Mouse (Mus musculus) heart, adult 2 months (tissue): ENCODE measurements around the gene Tbx20. TPM values are rescaled to one million over a fixed set of nuclear protein-coding genes. Genes with fewer than 3 reads are reported as not detected.
A peak's percentile ranks its signal among the peaks of the same experiment; 100 is the strongest.

Experiments
- DNase-seq, 2 experiments: peaks; one replicate each; pipeline ENCODE4 v3.0.0; 2021
- H3K27ac ChIP-seq: fragments of 200-600 bp; 2 replicates; pipeline ENCODE4 v1.8.1; 2022
- H3K27me3 ChIP-seq: fragments of 200-500 bp; 2 replicates; pipeline ENCODE4 v1.6.1; 2012; ENCODE audit warnings: mild to moderate bottlenecking, low read length, inconsistent platforms, mixed read lengths; ENCODE audit not compliant: control insufficient read depth, insufficient read depth
- H3K36me3 ChIP-seq: fragments of 200-500 bp; 2 replicates; pipeline ENCODE4 v1.6.1; 2012; ENCODE audit warnings: low read length, inconsistent platforms; ENCODE audit not compliant: control insufficient read depth, insufficient read depth
- H3K4me1 ChIP-seq: fragments of 200-500 bp; 2 replicates; pipeline ENCODE4 v1.6.1; 2011; ENCODE audit warnings: low read length; ENCODE audit not compliant: control insufficient read depth, insufficient read depth
- H3K4me3 ChIP-seq: fragments of 200-600 bp; 2 replicates; pipeline ENCODE4 v1.8.1; 2022
- H3K79me2 ChIP-seq: fragments of 200-500 bp; replicated peaks from 2 replicates; pipeline ENCODE4 v1.6.1; 2012; ENCODE audit warnings: mild to moderate bottlenecking, inconsistent platforms, low read length, moderate library complexity, mixed read lengths; ENCODE audit not compliant: control insufficient read depth, insufficient read depth
- H3K9ac ChIP-seq: fragments of 200-500 bp; 2 replicates; pipeline ENCODE4 v1.6.1; 2012; ENCODE audit warnings: low read depth, mild to moderate bottlenecking, control low read depth, inconsistent platforms, low read length, mixed read lengths
- CTCF ChIP-seq: fragments of 200-600 bp; IDR thresholded peaks from 2 replicates; pipeline ENCODE4 v1.8.1; 2022; ENCODE audit warnings: antibody characterized with exemption, mild to moderate bottlenecking, moderate library complexity
- EP300 ChIP-seq: fragments of 200-500 bp; IDR thresholded peaks from 2 replicates; pipeline ENCODE4 v1.6.1; 2011; ENCODE audit warnings: low read depth, low read length, control low read depth; ENCODE audit not compliant: insufficient read depth
- POLR2A ChIP-seq: fragments of 200-500 bp; IDR thresholded peaks from 2 replicates; pipeline ENCODE4 v1.6.1; 2011; ENCODE audit warnings: mild to moderate bottlenecking, low read depth, low read length, control low read depth; ENCODE audit not compliant: insufficient read depth
- WGBS: fragments of 180-500 bp; shearing (Covaris S2); methylation state at CpG from one replicate; pipeline ENCODE4 v1.1.7; 2018; 5-methylcytosine and 5-hydroxymethylcytosine counted together
- intact Hi-C: fragments of 180-260 bp; cut with DNase I; formaldehyde crosslinking; loops from one replicate; pipeline ENCODE4 v1.15.1; 2025
- polyA plus RNA-seq: library from polyadenylated mRNA; depleted of rRNA; stranded (reverse); fragments of >200 nt; gene quantifications from 2 replicates; pipeline ENCODE4 v1.2.3, GENCODE M21; 2012
- total RNA-seq, 2 experiments: library from RNA; stranded (reverse); gene quantifications; 2 replicates each; pipeline ENCODE4 v1.2.3; 2021

Gene Tbx20
- total and polyA plus RNA-seq, 3 experiments, result 33.9 to 83.2 (median 83.0) TPM

DNA sequence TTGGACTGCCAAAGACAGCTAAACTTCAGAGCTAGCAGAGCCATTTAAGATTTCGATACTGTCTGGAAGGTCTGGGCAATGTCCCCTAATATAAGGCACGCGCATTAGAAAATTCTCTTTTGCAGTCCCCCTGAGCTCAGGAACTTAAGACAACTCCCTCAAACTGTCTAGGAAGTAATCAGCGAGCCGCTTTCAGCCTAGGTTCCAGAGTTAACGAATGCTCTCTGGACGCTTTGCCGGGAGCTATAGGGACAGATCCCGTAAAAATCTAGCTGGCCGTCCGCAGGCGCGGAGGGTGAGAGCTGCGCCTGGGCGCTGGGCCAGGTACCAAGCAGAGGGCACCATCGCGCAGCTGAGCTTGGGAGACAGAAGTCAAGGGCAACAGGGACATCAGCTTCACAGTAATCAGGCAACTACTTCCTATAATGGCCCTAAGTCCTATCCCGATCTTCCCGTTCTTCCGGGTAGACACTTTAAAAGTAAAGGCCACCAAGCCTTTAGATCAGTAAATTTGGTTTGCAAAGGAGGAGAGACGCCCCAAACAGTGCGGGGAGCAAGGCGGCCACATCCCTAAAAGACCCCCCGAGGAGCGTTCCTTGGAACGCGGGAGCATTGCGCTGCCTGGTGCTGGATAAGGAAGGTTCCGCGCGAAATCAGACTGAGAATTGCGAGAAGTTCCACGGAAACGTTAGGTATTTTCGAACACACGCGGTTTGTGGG, 3.2 kb upstream of the Tbx20 start:
- H3K79me2 ChIP-seq, result no peaks in the 10 kb centered on the region
- H3K4me1 ChIP-seq, result peaks cover 2% of the 10 kb centered on the region
- TF ChIP-seq EP300, result no peak
- TF ChIP-seq POLR2A, result no peak
- TF ChIP-seq CTCF, result no peak
- peaks cover 1% of the 10 kb centered on the region; the same call in 1 of the 2 replicates for H3K27me3 ChIP-seq
- DNase-seq, result peak; percentile 73 to 75
- H3K4me3 ChIP-seq, result peak overlapping the region; percentile 46
- peak overlapping the region; percentile 80 for H3K27ac ChIP-seq
- 2% methylated on average over 37 of the region's 37 CpGs for WGBS
- intact Hi-C loops, result no loop called here
- H3K9ac ChIP-seq, result peak overlapping the region; percentile 62
- H3K36me3 ChIP-seq, result no peaks in the 10 kb centered on the region

DNA sequence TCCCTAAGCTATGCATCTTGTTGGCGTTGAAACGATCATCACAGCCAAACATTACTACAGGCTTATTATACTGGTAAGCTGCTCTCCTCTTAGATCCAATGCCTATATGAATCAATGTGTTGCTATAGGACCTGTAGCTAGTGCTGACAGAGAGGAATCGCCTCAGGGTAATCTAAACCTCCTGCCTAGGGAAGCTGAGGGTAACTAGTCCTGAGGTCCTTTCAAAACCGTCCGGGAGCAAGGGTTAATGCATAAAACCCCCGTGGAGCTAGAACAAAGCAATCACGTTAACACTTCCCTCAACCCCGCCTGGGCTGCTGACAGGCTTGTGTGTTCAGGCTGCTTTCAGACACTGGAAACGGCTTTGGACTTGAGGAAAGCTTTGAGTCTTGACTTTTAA, 2.4 kb upstream of the Tbx20 start:
- Histone ChIP-seq H3K4me3 (peak overlapping the region; percentile 46; the same call in 1 of the 2 replicates), H3K36me3 (no peaks in the 10 kb centered on the region), H3K27me3 (peaks cover 1% of the 10 kb centered on the region; the same call in 1 of the 2 replicates), H3K79me2 (no peaks in the 10 kb centered on the region), H3K4me1 (peaks cover 2% of the 10 kb centered on the region), H3K27ac (peak overlapping the region; percentile 80), H3K9ac (peak overlapping the region; percentile 62)
- no peak for TF ChIP-seq POLR2A
- no peak for TF ChIP-seq EP300
- no peak for TF ChIP-seq CTCF
- DNase-seq, result peak in 1 of 2 experiments; percentile 44
- WGBS, result 19% methylated on average over 9 of the region's 9 CpGs
- intact Hi-C loops, result no loop called here

GRCm38 (mm10) chr9:24775567-24775966, 1.5 kb upstream of the Tbx20 start:
- intact Hi-C loops, result no loop called here
- no peak for DNase-seq
- Histone ChIP-seq H3K79me2 (no peaks in the 10 kb centered on the region), H3K27ac (peak overlapping the region; percentile 93; the same call in 1 of the 2 replicates), H3K36me3 (no peaks in the 10 kb centered on the region), H3K27me3 (no peaks in the 10 kb centered on the region; the same call in 1 of the 2 replicates), H3K4me1 (peaks cover 2% of the 10 kb centered on the region), H3K9ac (no peak overlapping the region), H3K4me3 (no peak overlapping the region)
- TF ChIP-seq EP300 (no peak), POLR2A (no peak), CTCF (no peak)
- WGBS, result 63% methylated on average over 1 of the region's 1 CpGs

GRCm38 (mm10) chr9:24775001-24775400, 898 bp upstream of the Tbx20 start:
- H3K9ac ChIP-seq, result peak overlapping the region; percentile 52
- H3K27ac ChIP-seq, result peak overlapping the region; percentile 93
- peaks cover 2% of the 10 kb centered on the region for H3K4me1 ChIP-seq
- DNase-seq, result no peak
- no peaks in the 10 kb centered on the region for H3K36me3 ChIP-seq
- H3K27me3 ChIP-seq, result no peaks in the 10 kb centered on the region; the same call in 1 of the 2 replicates
- no peaks in the 10 kb centered on the region for H3K79me2 ChIP-seq
- 11% methylated on average over 9 of the region's 9 CpGs for WGBS
- H3K4me3 ChIP-seq, result no peak overlapping the region; the same call in 1 of the 2 replicates
- intact Hi-C loops, result no loop called here
- no peak for TF ChIP-seq EP300
- no peak for TF ChIP-seq CTCF
- TF ChIP-seq POLR2A, result no peak

- DNase-seq, result no peak
- peaks cover 6% of the 10 kb centered on the region for H3K36me3 ChIP-seq
- H3K27me3 ChIP-seq, result no peaks in the 10 kb centered on the region; the same call in 1 of the 2 replicates
- H3K27ac ChIP-seq, result peak overlapping the region; percentile 93
- intact Hi-C loops, result no loop called here
- H3K79me2 ChIP-seq, result no peaks in the 10 kb centered on the region
- TF ChIP-seq CTCF (no peak), EP300 (no peak), POLR2A (no peak)
- peak overlapping the region; percentile 70 for H3K4me3 ChIP-seq
- WGBS, result 2% methylated on average over 19 of the region's 19 CpGs
- peak overlapping the region; percentile 89 for H3K9ac ChIP-seq
- peaks cover 2% of the 10 kb centered on the region for H3K4me1 ChIP-seq
Observed at GRCm38 (mm10) chr9:24773669-24774068, 434 bp downstream of the Tbx20 start.

GRCm38 (mm10) chr9:24773171-24773570, 932 bp downstream of the Tbx20 start:
- TF ChIP-seq EP300 (no peak), POLR2A (no peak), CTCF (no peak)
- peak overlapping the region; percentile 93 for H3K27ac ChIP-seq
- peak overlapping the region; percentile 89 for H3K9ac ChIP-seq
- WGBS, result 10% methylated on average over 9 of the region's 9 CpGs
- H3K4me1 ChIP-seq, result peaks cover 2% of the 10 kb centered on the region
- H3K27me3 ChIP-seq, result no peaks in the 10 kb centered on the region; the same call in 1 of the 2 replicates
- peak overlapping the region; percentile 70 for H3K4me3 ChIP-seq
- intact Hi-C loops, result no loop called here
- no peak for DNase-seq
- peaks cover 9% of the 10 kb centered on the region for H3K36me3 ChIP-seq
- H3K79me2 ChIP-seq, result no peaks in the 10 kb centered on the region
